Mouse (Mus musculus) left cerebral cortex, postnatal 36 days (tissue): ENCODE measurements around the gene Bsx. TPM values are rescaled to one million over a fixed set of nuclear protein-coding genes. Genes with fewer than 3 reads are reported as not detected.

Experiments used
- DNase-seq, 2 experiments: peaks; one replicate each; pipeline ENCODE4 v3.0.0; 2021 to 2022; ENCODE audit warnings: low spot score in 2 of 2, mixed read lengths in 1 of 2
- intact Hi-C: fragments of 180-260 bp; cut with DNase I; formaldehyde crosslinking; loops from one replicate; pipeline ENCODE4 v1.15.1; 2025
- total RNA-seq, 2 experiments: library from RNA; stranded (reverse); gene quantifications; 2 replicates each; pipeline ENCODE4 v1.2.3; 2021

Gene Bsx
- total RNA-seq, 2 experiments from 2014 or later, result 0.15 TPM; not detected in 1

GRCm38 (mm10) chr9:40878998-40879397, 5.1 kb downstream of the Bsx start:
- intact Hi-C loops, result no loop called here
- no peak for DNase-seq

GRCm38 (mm10) chr9:40885669-40886068, 11.7 kb downstream of the Bsx start:
- no peak for DNase-seq
- intact Hi-C loops, result no loop called here

- intact Hi-C loops, result no loop called here
- no peak for DNase-seq
These were observed 15.5 kb downstream of the Bsx start for GRCm38 (mm10) chr9:40889389-40889788.

GRCm38 (mm10) chr9:40892456-40892855, 18.5 kb downstream of the Bsx start:
- intact Hi-C loops, result no loop called here
- DNase-seq, result no peak

GRCm38 (mm10) chr9:40907413-40907812, 33.5 kb downstream of the Bsx start:
- intact Hi-C loops, result no loop called here
- no peak for DNase-seq

- no peak for DNase-seq
- intact Hi-C loops, result no loop called here
These were observed 34.5 kb downstream of the Bsx start for GRCm38 (mm10) chr9:40908411-40908810.

GRCm38 (mm10) chr9:40908915-40909314, 35.0 kb downstream of the Bsx start:
- intact Hi-C loops, result no loop called here
- no peak for DNase-seq

GRCm38 (mm10) chr9:40917871-40918613, 44.1 kb downstream of the Bsx start:
- DNase-seq, result no peak
- intact Hi-C loops, result no loop called here

- DNase-seq, result no peak
- intact Hi-C loops, result no loop called here
These were observed 53.5 kb downstream of the Bsx start for GRCm38 (mm10) chr9:40927351-40927980.

Other genes starting within 250 kb of the Bsx start
- not detected for gene Gm21915, start 203.5 kb upstream of the Bsx start, total RNA-seq
- gene Clmp, start 188.2 kb upstream of the Bsx start, total RNA-seq, result 10 to 100 TPM; 20.2 to 34.1 TPM
- gene Hspa8, start 73.1 kb upstream of the Bsx start, total RNA-seq, result 1,000 to 10,000 TPM; 2,228 to 2,287 TPM
- gene Jhy, start 90.0 kb downstream of the Bsx start, total RNA-seq, result 1 to 10 TPM in 1 of 2 experiments, under 1 TPM in 1; 0.57 to 1.6 TPM
- gene Crtam, start 130.5 kb downstream of the Bsx start, total RNA-seq, result under 1 TPM; 0.10 to 0.29 TPM